Mouse (Mus musculus) left cerebral cortex, adult 2 months (tissue): ENCODE measurements around the gene Pitpnc1. TPM values are rescaled to one million over a fixed set of nuclear protein-coding genes. Genes with fewer than 3 reads are reported as not detected.
A peak's percentile ranks its signal among the peaks of the same experiment; 100 is the strongest.

ENCODE experiments used
- DNase-seq, 2 experiments: peaks; one replicate each; pipeline ENCODE4 v3.0.0; 2021 to 2022; ENCODE audit warnings: low spot score in 2 of 2, mixed read lengths in 1 of 2; ENCODE audit errors: extremely low spot score in 1 of 2
- H3K27ac ChIP-seq: fragments of 200-600 bp; 2 replicates; pipeline ENCODE4 v1.8.1; 2022
- H3K4me3 ChIP-seq: fragments of 200-600 bp; 2 replicates; pipeline ENCODE4 v1.8.1; 2022
- CTCF ChIP-seq: fragments of 200-600 bp; IDR thresholded peaks from 2 replicates; pipeline ENCODE4 v1.8.1; 2022; ENCODE audit warnings: antibody characterized with exemption, mild to moderate bottlenecking, moderate library complexity
- intact Hi-C: fragments of 180-260 bp; cut with DNase I; formaldehyde crosslinking; loops from one replicate; pipeline ENCODE4 v1.15.1; 2025
- total RNA-seq, 2 experiments: library from RNA; stranded (reverse); gene quantifications; 2 replicates each; pipeline ENCODE4 v1.2.3; 2021

The Pitpnc1 gene
- total RNA-seq, 2 experiments from 2014 or later: 54.5 to 55.2 TPM

GRCm38 (mm10) chr11:107428011-107428410 is 42.5 kb downstream of the Pitpnc1 start:
- intact Hi-C loops: no loop called here
- TF ChIP-seq CTCF: no peak
- no peak overlapping the region for H3K4me3 ChIP-seq
- no peak overlapping the region for H3K27ac ChIP-seq
- DNase-seq: no peak

GRCm38 (mm10) chr11:107424176-107424575 is 46.3 kb downstream of the Pitpnc1 start:
- Histone ChIP-seq H3K4me3 (no peak overlapping the region), H3K27ac (no peak overlapping the region)
- no peak for DNase-seq
- no peak for TF ChIP-seq CTCF
- intact Hi-C loops: no loop called here

- intact Hi-C loops: no loop called here
Observed at GRCm38 (mm10) chr11:107422356-107422754, 48.1 kb downstream of the Pitpnc1 start.

GRCm38 (mm10) chr11:107421751-107422355 is 48.6 kb downstream of the Pitpnc1 start:
- Histone ChIP-seq H3K27ac (peak overlapping the region; percentile 59; the same call in 1 of the 2 replicates), H3K4me3 (no peak overlapping the region)
- TF ChIP-seq CTCF: no peak
- no peak for DNase-seq
- intact Hi-C loops: no loop called here

More at GRCm38 (mm10) chr11:107422356-107422754, 48.1 kb downstream of the Pitpnc1 start:
- peak overlapping the region; percentile 59; the same call in 1 of the 2 replicates for H3K27ac ChIP-seq
- DNase-seq: no peak
- H3K4me3 ChIP-seq: no peak overlapping the region
- no peak for TF ChIP-seq CTCF

GRCm38 (mm10) chr11:107419925-107420324 is 50.6 kb downstream of the Pitpnc1 start:
- Histone ChIP-seq H3K4me3 (no peak overlapping the region), H3K27ac (no peak overlapping the region; the same call in 1 of the 2 replicates)
- TF ChIP-seq CTCF: no peak
- no peak for DNase-seq
- intact Hi-C loops: no loop called here

- H3K4me3 ChIP-seq: no peak overlapping the region
- H3K27ac ChIP-seq: peak overlapping the region; percentile 72
- intact Hi-C loops: loop anchor here (2.0 kb wide), 1 partner anchor 52 kb away; no protein-coding TSS in a partner anchor
- TF ChIP-seq CTCF: no peak
- no peak for DNase-seq
Observed at GRCm38 (mm10) chr11:107417041-107417583, 53.4 kb downstream of the Pitpnc1 start.

GRCm38 (mm10) chr11:107416561-107416926 is 54.0 kb downstream of the Pitpnc1 start:
- no peak for TF ChIP-seq CTCF
- peak overlapping the region; percentile 78 for H3K27ac ChIP-seq
- H3K4me3 ChIP-seq: no peak overlapping the region
- intact Hi-C loops: loop anchor here (2.0 kb wide), 1 partner anchor 52 kb away; no protein-coding TSS in a partner anchor
- DNase-seq: peak in 1 of 2 experiments; percentile 27

GRCm38 (mm10) chr11:107415901-107416560 is 54.5 kb downstream of the Pitpnc1 start:
- intact Hi-C loops: loop anchor here (2.0 kb wide), 1 partner anchor 53 kb away; no protein-coding TSS in a partner anchor
- no peak for TF ChIP-seq CTCF
- Histone ChIP-seq H3K27ac (peak overlapping the region; percentile 78), H3K4me3 (no peak overlapping the region)
- DNase-seq: no peak

GRCm38 (mm10) chr11:107414996-107415747 is 55.3 kb downstream of the Pitpnc1 start:
- no peak overlapping the region for H3K4me3 ChIP-seq
- no peak for DNase-seq
- no peak for TF ChIP-seq CTCF
- H3K27ac ChIP-seq: peak overlapping the region; percentile 73
- intact Hi-C loops: no loop called here

- DNase-seq: peak; percentile 29 to 49
- peak overlapping the region; percentile 26; the same call in 1 of the 2 replicates for H3K4me3 ChIP-seq
- intact Hi-C loops: no loop called here
- no peak for TF ChIP-seq CTCF
- H3K27ac ChIP-seq: peak overlapping the region; percentile 73; the same call in 1 of the 2 replicates
Observed at GRCm38 (mm10) chr11:107413251-107413655, 57.2 kb downstream of the Pitpnc1 start.

GRCm38 (mm10) chr11:107412128-107412527 is 58.4 kb downstream of the Pitpnc1 start:
- intact Hi-C loops: no loop called here
- no peak for DNase-seq
- Histone ChIP-seq H3K27ac (no peak overlapping the region), H3K4me3 (no peak overlapping the region)
- no peak for TF ChIP-seq CTCF
